Mouse (Mus musculus) lung, postnatal 0 days (tissue): ENCODE measurements around the gene Lrrc8a. TPM values are rescaled to one million over a fixed set of nuclear protein-coding genes. Genes with fewer than 3 reads are reported as not detected.
A peak's percentile ranks its signal among the peaks of the same experiment; 100 is the strongest.

ENCODE experiments used
- ATAC-seq: fragments of 200-750 bp; cut with Nextera tagmentation; 2 replicates; pipeline ENCODE4 v1.8.0; 2017; ENCODE audit warnings: moderate library complexity
- DNase-seq: peaks from one replicate; pipeline ENCODE4 v3.0.0-alpha.2; 2016; ENCODE audit warnings: low spot score
- H3K27ac ChIP-seq: fragments of 300-500 bp; sonication (generic); 2 replicates; pipeline ENCODE4 v1.5.1; 2014; ENCODE audit warnings: antibody characterized with exemption, mild to moderate bottlenecking, low read length, mixed read lengths
- H3K27me3 ChIP-seq: fragments of 300-500 bp; sonication (generic); replicated peaks from 2 replicates; pipeline ENCODE4 v1.6.1; 2014; ENCODE audit warnings: low read length, mixed read lengths; ENCODE audit not compliant: insufficient read depth
- H3K36me3 ChIP-seq: fragments of 300-500 bp; sonication (generic); 2 replicates; pipeline ENCODE4 v1.6.1; 2014; ENCODE audit warnings: low read length, mixed read lengths; ENCODE audit not compliant: insufficient read depth
- H3K4me1 ChIP-seq: fragments of 300-500 bp; sonication (generic); 2 replicates; pipeline ENCODE4 v1.6.1; 2014; ENCODE audit warnings: antibody characterized with exemption, low read depth, low read length, mixed read lengths; ENCODE audit not compliant: insufficient read depth
- H3K4me2 ChIP-seq: fragments of 300-500 bp; sonication (generic); replicated peaks from 2 replicates; pipeline ENCODE4 v1.6.1; 2014; ENCODE audit warnings: low read depth, mild to moderate bottlenecking, low read length, moderate library complexity, mixed read lengths
- H3K4me3 ChIP-seq: fragments of 300-500 bp; sonication (generic); 2 replicates; pipeline ENCODE4 v1.5.1; 2014; ENCODE audit warnings: low read depth, low read length
- H3K9ac ChIP-seq: fragments of 300-500 bp; sonication (generic); replicated peaks from 2 replicates; pipeline ENCODE4 v1.6.1; 2014; ENCODE audit warnings: low read depth, mild to moderate bottlenecking
- H3K9me3 ChIP-seq: fragments of 300-500 bp; sonication (generic); 2 replicates; pipeline ENCODE4 v1.6.1; 2016; ENCODE audit warnings: low read length, mixed read lengths
- CTCF ChIP-seq: IDR thresholded peaks from 2 replicates; pipeline ENCODE4 v1.5.1; 2016; ENCODE audit warnings: antibody characterized with exemption, mild to moderate bottlenecking
- EP300 ChIP-seq: IDR thresholded peaks from 2 replicates; pipeline ENCODE4 v1.6.1; 2016; ENCODE audit warnings: antibody characterized with exemption, mild to moderate bottlenecking, control low read depth
- WGBS: fragments of 180-500 bp; shearing (Covaris S2); extraction: QIAGEN DNeasy Blood & Tissue Kit; methylation state at CpG from one replicate; pipeline ENCODE4 v1.1.7; 2014; 5-methylcytosine and 5-hydroxymethylcytosine counted together
- polyA plus RNA-seq: library from polyadenylated mRNA; unstranded; fragments of >200 nt; fragmentation: Nextera tagmentation; extraction: Ambion mirVana; gene quantifications from 2 replicates; pipeline ENCODE4 v1.2.1, GENCODE M21; 2015

Gene Lrrc8a
- polyA plus RNA-seq, 1 experiment from 2014 or later = 68.8 TPM

- Histone ChIP-seq H3K4me3 (no peak overlapping the region), H3K27me3 (no peaks in the 10 kb centered on the region), H3K9me3 (no peaks in the 10 kb centered on the region), H3K4me2 (no peak overlapping the region), H3K9ac (no peak overlapping the region), H3K27ac (no peak overlapping the region), H3K4me1 (peaks cover 7% of the 10 kb centered on the region; the same call in 1 of the 2 replicates), H3K36me3 (no peaks in the 10 kb centered on the region)
- 69% methylated on average over 7 of the region's 7 CpGs for WGBS
- ATAC-seq = no peak
- DNase-seq = peak; percentile 37
- TF ChIP-seq EP300 (no peak), CTCF (peak; percentile 72)
Measured at GRCm38 (mm10) chr2:30203439-30203838, 34.1 kb upstream of the Lrrc8a start.

DNA sequence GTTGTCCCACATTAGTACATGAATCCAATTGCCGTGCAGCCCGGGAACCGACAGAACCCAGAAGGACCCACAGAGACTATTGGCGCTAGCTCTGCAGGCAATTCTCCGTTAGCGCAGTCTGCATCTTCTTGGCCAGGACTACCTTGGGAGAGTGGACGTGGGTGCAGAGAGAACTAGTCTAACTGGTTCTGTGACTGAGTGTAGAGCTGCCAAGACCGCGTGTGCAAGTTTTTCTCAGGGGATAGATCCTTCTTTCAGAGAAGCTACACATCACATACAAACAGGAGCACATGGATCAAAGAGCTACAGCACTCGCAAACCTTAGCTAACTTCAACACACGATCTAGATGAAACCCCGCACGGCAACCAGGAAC, 32.3 kb upstream of the Lrrc8a start:
- Histone ChIP-seq H3K4me3 (peak overlapping the region; percentile 68), H3K36me3 (no peaks in the 10 kb centered on the region), H3K27me3 (no peaks in the 10 kb centered on the region), H3K9me3 (no peaks in the 10 kb centered on the region), H3K4me2 (peak overlapping the region; percentile 85), H3K27ac (peak overlapping the region; percentile 85), H3K9ac (peak overlapping the region; percentile 72), H3K4me1 (peaks cover 7% of the 10 kb centered on the region; the same call in 1 of the 2 replicates)
- peak; percentile 75 for ATAC-seq
- peak; percentile 84 for DNase-seq
- WGBS = under 1% methylated on average over 13 of the region's 13 CpGs
- TF ChIP-seq CTCF (no peak), EP300 (no peak)

- peak within 1 kb of the TSS; percentile 85 for H3K4me2 ChIP-seq
- H3K36me3 ChIP-seq = no peaks in the 10 kb centered on the region
- H3K4me3 ChIP-seq = peak within 1 kb of the TSS; percentile 68
- peaks cover 7% of the 10 kb centered on the region; the same call in 1 of the 2 replicates for H3K4me1 ChIP-seq
- no peak for TF ChIP-seq CTCF
- peak; percentile 65; the same call in 1 of the 2 replicates for TF ChIP-seq EP300
- H3K9ac ChIP-seq = peak within 1 kb of the TSS; percentile 72
- no peaks in the 10 kb centered on the region for H3K27me3 ChIP-seq
- ATAC-seq (peak; percentile 97), DNase-seq (peak; percentile 98)
- no peaks in the 10 kb centered on the region for H3K9me3 ChIP-seq
- H3K27ac ChIP-seq = peak within 1 kb of the TSS; percentile 85
- WGBS = 2% methylated on average over 44 of the region's 44 CpGs
Measured at GRCm38 (mm10) chr2:30205629-30206357, 31.7 kb upstream of the Lrrc8a start, which contains the start of gene Kyat1. Gene Kyat1, minus strand, starts transcription at chr2:30205847.

DNA sequence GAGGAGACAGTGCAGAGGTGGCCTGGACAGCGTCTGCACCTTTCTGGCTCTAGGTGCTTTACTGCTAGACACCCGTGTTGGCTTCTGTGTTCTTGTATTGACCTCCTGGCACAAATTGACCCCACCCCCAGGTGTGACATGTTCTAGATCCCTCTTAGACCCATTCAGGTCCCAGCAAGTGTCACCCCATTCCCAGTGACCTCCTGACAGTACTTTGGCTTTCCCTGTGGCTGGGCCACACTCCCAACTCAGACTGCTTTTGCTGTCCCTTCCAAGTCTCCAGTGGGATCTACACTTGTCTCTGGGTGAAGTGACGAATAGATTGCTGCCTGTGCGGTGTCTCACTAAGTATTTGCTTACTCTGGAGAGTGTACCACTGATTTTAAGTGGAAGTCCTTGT, 30.1 kb upstream of the Lrrc8a start:
- ATAC-seq = no peak
- no peak overlapping the region for H3K9ac ChIP-seq
- no peak overlapping the region for H3K4me3 ChIP-seq
- 73% methylated on average over 4 of the region's 4 CpGs for WGBS
- H3K4me2 ChIP-seq = no peak overlapping the region
- DNase-seq = no peak
- H3K27ac ChIP-seq = no peak overlapping the region
- no peaks in the 10 kb centered on the region for H3K36me3 ChIP-seq
- peaks cover 7% of the 10 kb centered on the region; the same call in 1 of the 2 replicates for H3K4me1 ChIP-seq
- no peak for TF ChIP-seq CTCF
- no peak for TF ChIP-seq EP300
- no peaks in the 10 kb centered on the region for H3K9me3 ChIP-seq
- H3K27me3 ChIP-seq = no peaks in the 10 kb centered on the region

- H3K4me2 ChIP-seq = no peak overlapping the region
- H3K4me1 ChIP-seq = peaks cover 7% of the 10 kb centered on the region; the same call in 1 of the 2 replicates
- no peak overlapping the region for H3K9ac ChIP-seq
- ATAC-seq (no peak), DNase-seq (no peak)
- no peaks in the 10 kb centered on the region for H3K9me3 ChIP-seq
- no peak overlapping the region for H3K4me3 ChIP-seq
- 71% methylated on average over 5 of the region's 5 CpGs for WGBS
- no peak overlapping the region for H3K27ac ChIP-seq
- no peaks in the 10 kb centered on the region for H3K27me3 ChIP-seq
- no peak for TF ChIP-seq CTCF
- TF ChIP-seq EP300 = no peak
- H3K36me3 ChIP-seq = no peaks in the 10 kb centered on the region
Measured at GRCm38 (mm10) chr2:30207886-30208285, 29.6 kb upstream of the Lrrc8a start.

DNA sequence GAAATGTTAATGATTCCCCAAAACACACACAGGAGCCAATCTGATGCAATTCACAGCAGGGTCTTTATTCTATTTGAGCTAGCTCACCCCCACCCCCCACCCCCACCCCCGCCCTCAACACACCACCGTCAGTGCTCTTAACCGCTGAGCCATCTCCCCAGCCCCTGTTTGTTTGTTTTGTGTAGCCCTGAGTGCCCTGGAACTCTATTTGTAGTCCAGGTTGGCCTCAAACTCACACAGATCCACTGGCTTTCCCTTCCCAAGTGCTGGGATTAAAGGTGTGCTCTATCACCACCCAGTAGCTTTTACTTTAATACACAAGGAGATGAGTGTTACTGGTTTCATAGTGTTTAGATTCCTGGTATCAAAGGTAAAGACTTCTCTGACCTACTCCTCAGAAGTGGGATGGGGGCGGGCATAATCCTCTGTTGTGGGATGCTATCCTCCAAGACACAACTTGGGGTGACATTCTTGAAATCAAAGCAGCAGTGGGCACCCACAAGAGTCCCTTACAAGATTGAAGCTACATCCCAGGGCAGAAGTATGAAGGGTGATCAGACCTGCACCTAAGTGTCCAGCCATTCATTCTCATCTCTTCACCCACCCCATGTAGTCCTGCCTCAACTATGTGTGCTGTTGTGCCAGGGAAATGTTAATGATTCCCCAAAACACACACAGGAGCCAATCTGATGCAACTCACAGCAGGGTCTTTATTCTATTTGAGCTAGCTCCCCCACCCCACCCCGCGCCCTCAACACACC, 25.9 kb upstream of the Lrrc8a start:
- no peak for ATAC-seq
- H3K4me3 ChIP-seq = no peak overlapping the region
- H3K27me3 ChIP-seq = no peaks in the 10 kb centered on the region
- no peaks in the 10 kb centered on the region for H3K9me3 ChIP-seq
- H3K9ac ChIP-seq = no peak overlapping the region
- WGBS = 58% methylated on average over 6 of the region's 6 CpGs
- H3K27ac ChIP-seq = no peak overlapping the region
- no peak for TF ChIP-seq CTCF
- TF ChIP-seq EP300 = no peak
- no peak for DNase-seq
- H3K4me2 ChIP-seq = no peak overlapping the region
- H3K36me3 ChIP-seq = no peaks in the 10 kb centered on the region
- peaks cover 2% of the 10 kb centered on the region; the same call in 1 of the 2 replicates for H3K4me1 ChIP-seq
